Mouse (Mus musculus) myocyte (in vitro differentiated cells): ENCODE results near the gene Fam160a1.

ENCODE experiments used
- MAX ChIP-seq: IDR thresholded peaks from one replicate; pipeline ENCODE4 v1.6.1; 2011; ENCODE audit warnings: low read depth, mild to moderate bottlenecking, control low read depth
- MYOD1 ChIP-seq, 3 experiments: IDR thresholded peaks; one replicate each; pipeline ENCODE4 v1.6.1; 2011; ENCODE audit warnings: control low read depth in 2 of 3, low read depth in 2 of 3, mild to moderate bottlenecking in 2 of 3, moderate library complexity in 1 of 3; ENCODE audit not compliant: insufficient read length in 2 of 3, control insufficient read depth in 1 of 3

GRCm38 (mm10) chr3:85776707-85777106 lies 40.4 kb downstream of the Fam160a1 start:
- TF ChIP-seq MAX (no peak), MYOD1 (IDR thresholded peaks at IDR 0.05; ENCODE audit: control insufficient read depth in 1 of 3, insufficient read length in 2 of 3, low read depth in 2 of 3) (no peak)
